Mouse (Mus musculus) CH12.LX (cell line): ENCODE measurements around the gene Pnpla3. TPM values are rescaled to one million over a fixed set of nuclear protein-coding genes. Genes with fewer than 3 reads are reported as not detected.
"Not testable (repeated sequence)": the region's sequence is repeated elsewhere in the genome, so short reads cannot be mapped to it uniquely, and the experiment has no call there.

Experiments
- DNase-seq: peaks from one replicate; pipeline ENCODE4 v3.0.0-alpha.2; 2013; ENCODE audit errors: extremely low read depth
- H3K27ac ChIP-seq: 2 replicates; pipeline ENCODE4 v1.5.1; 2012; ENCODE audit warnings: low read depth, mild to moderate bottlenecking, control low read depth, moderate library complexity; ENCODE audit not compliant: insufficient read depth
- H3K27me3 ChIP-seq: replicated peaks from 2 replicates; pipeline ENCODE3; 2012; ENCODE audit warnings: inconsistent platforms
- H3K36me3 ChIP-seq, 2 experiments: replicated peaks in 1 of 2; 2 replicates each; pipeline versions ENCODE3 to v1.6.1; 2012; ENCODE audit warnings: inconsistent platforms in 1 of 2, low read length in 1 of 2, mild to moderate bottlenecking in 1 of 2, mixed read lengths in 1 of 2, moderate library complexity in 1 of 2; ENCODE audit not compliant: control insufficient read depth in 1 of 2, insufficient read depth in 1 of 2
- H3K4me1 ChIP-seq, 2 experiments: 2 replicates each; pipeline ENCODE4 v1.6.1; 2012; ENCODE audit warnings: inconsistent platforms in 1 of 2, moderate library complexity in 1 of 2; ENCODE audit not compliant: insufficient read depth in 2 of 2, control insufficient read depth in 1 of 2
- H3K4me2 ChIP-seq: 2 replicates; pipeline ENCODE4 v1.6.1; 2012; ENCODE audit warnings: low read depth, mild to moderate bottlenecking, control low read depth; ENCODE audit not compliant: poor library complexity, insufficient read depth, severe bottlenecking
- H3K4me3 ChIP-seq, 3 experiments: fragments of 150-350 bp in 1 of 3; sonication (generic) in 1 of 3; replicated peaks in 1 of 3; 2 replicates each; pipeline versions ENCODE3 to v1.5.1; 2011 to 2012; ENCODE audit warnings: low read depth in 2 of 3, low read length in 2 of 3, mild to moderate bottlenecking in 2 of 3, moderate library complexity in 2 of 3, control low read depth in 1 of 3, improper control_type of control experiment in 1 of 3, inconsistent platforms in 1 of 3, mixed read lengths in 1 of 3; ENCODE audit not compliant: poor library complexity in 1 of 3
- H3K79me2 ChIP-seq: replicated peaks from 2 replicates; pipeline ENCODE4 v1.6.1; 2012; ENCODE audit warnings: mild to moderate bottlenecking, moderate library complexity; ENCODE audit not compliant: control insufficient read depth, poor library complexity, insufficient read depth, severe bottlenecking; ENCODE audit errors: extremely low read depth
- H3K9ac ChIP-seq: 2 replicates; pipeline ENCODE4 v1.6.1; 2012; ENCODE audit warnings: low read depth, mild to moderate bottlenecking, control low read depth, moderate library complexity; ENCODE audit not compliant: insufficient read depth
- H3K9me3 ChIP-seq: replicated peaks from 2 replicates; pipeline ENCODE3; 2012; ENCODE audit warnings: low read length, inconsistent platforms, mixed read lengths
- CHD2 ChIP-seq: IDR thresholded peaks from 2 replicates; pipeline ENCODE4 v1.6.1; 2011; ENCODE audit warnings: low read length, improper control_type of control experiment
- CTCF ChIP-seq, 2 experiments: IDR thresholded peaks in 1 of 2; conservative IDR thresholded peaks in 1 of 2; 2 replicates each; pipeline ENCODE4 v1.5.1; 2011 to 2012; ENCODE audit warnings: low read depth in 2 of 2, low read length in 2 of 2, improper control_type of control experiment in 1 of 2, inconsistent platforms in 1 of 2, mild to moderate bottlenecking in 1 of 2, moderate library complexity in 1 of 2
- ELF1 ChIP-seq: IDR thresholded peaks from 2 replicates; pipeline ENCODE4 v1.6.1; 2014; ENCODE audit warnings: low read depth, mild to moderate bottlenecking, inconsistent platforms, low read length, improper control_type of control experiment
- ETS1 ChIP-seq: conservative IDR thresholded peaks from 2 replicates; pipeline ENCODE4 v1.6.1; 2012; ENCODE audit warnings: low read depth, mild to moderate bottlenecking, inconsistent platforms, low read length, improper control_type of control experiment, moderate library complexity
- HCFC1 ChIP-seq: IDR thresholded peaks from 2 replicates; pipeline ENCODE4 v1.6.1; 2012; ENCODE audit warnings: low read depth, mild to moderate bottlenecking, inconsistent platforms, low read length, improper control_type of control experiment
- NELFE ChIP-seq: IDR thresholded peaks from 2 replicates; pipeline ENCODE4 v1.6.1; 2011; ENCODE audit warnings: low read depth, low read length, improper control_type of control experiment
- RAD21 ChIP-seq: IDR thresholded peaks from 2 replicates; pipeline ENCODE4 v1.6.1; 2011; ENCODE audit warnings: low read depth, mild to moderate bottlenecking, low read length, improper control_type of control experiment, moderate library complexity
- SIN3A ChIP-seq: IDR thresholded peaks from 2 replicates; pipeline ENCODE4 v1.6.1; 2012; ENCODE audit warnings: low read length, improper control_type of control experiment, inconsistent platforms
- TCF12 ChIP-seq: IDR thresholded peaks from 2 replicates; pipeline ENCODE4 v1.6.1; 2014; ENCODE audit warnings: low read depth, mild to moderate bottlenecking, inconsistent platforms, low read length, improper control_type of control experiment
- USF2 ChIP-seq: conservative IDR thresholded peaks from 2 replicates; pipeline ENCODE4 v1.6.1; 2011; ENCODE audit warnings: low read depth, low read length, improper control_type of control experiment
- ZKSCAN1 ChIP-seq: IDR thresholded peaks from 2 replicates; pipeline ENCODE4 v1.6.1; 2012; ENCODE audit warnings: low read depth, inconsistent platforms, low read length, improper control_type of control experiment, borderline replicate concordance
- dilution Hi-C: fragments of 300-500 bp; cut with MboI; formaldehyde crosslinking; loops from 2 replicates; pipeline ENCODE4 v1.14.3; 2020; ENCODE audit warnings: low sequenced_read_pairs; ENCODE audit not compliant: extremely low pct_unique_long_range_greater_than_20kb, extremely low pct_ligation_motif_present
- in situ Hi-C: fragments of 300-500 bp; cut with MboI; formaldehyde crosslinking; loops from 3 replicates; pipeline ENCODE4 v1.14.3; 2019; ENCODE audit warnings: low sequenced_read_pairs, low pct_ligation_motif_present, low pct_unique_long_range_greater_than_20kb, mixed read lengths
- polyA plus RNA-seq: library from polyadenylated mRNA; unstranded; fragments of >175 nt; gene quantifications from 2 replicates; pipeline ENCODE4 v1.2.1, GENCODE M21; 2012; ENCODE audit warnings: low read depth; ENCODE audit not compliant: insufficient read length
- total RNA-seq, 2 experiments: library from RNA; depleted of rRNA; stranded (reverse); fragments of 300-350 nt in 1 of 2; fragments of >200 nt in 1 of 2; gene quantifications; 2 replicates each; pipeline ENCODE4 v1.2.3; 2012 to 2014

Gene Pnpla3
- total and polyA plus RNA-seq, 3 experiments: 0.41 to 3.2 (median 2.2) TPM

- no peak overlapping the region for H3K4me2 ChIP-seq
- dilution Hi-C loops: no loop called here
- TF ChIP-seq NELFE (no peak), CTCF (conservative IDR thresholded peaks at IDR 0.05 in 1 of 2, IDR thresholded peaks at IDR 0.05 in 1 of 2; ENCODE audit: low read depth in 2 of 2, low read length in 2 of 2) (no peak), SIN3A (no peak), HCFC1 (no peak), ETS1 (no peak), ELF1 (no peak), USF2 (no peak)
- TF ChIP-seq, all 38 proteins: peak for 0
- Histone ChIP-seq H3K4me3 (no peak overlapping the region), H3K36me3 (no peaks in the 10 kb centered on the region), H3K9ac (no peak overlapping the region), H3K79me2 (no peaks in the 10 kb centered on the region), H3K9me3 (no peaks in the 10 kb centered on the region), H3K4me1 (no peaks in the 10 kb centered on the region), H3K27me3 (peaks cover 76% of the 10 kb centered on the region), H3K27ac (no peak overlapping the region)
- no peak for DNase-seq
- in situ Hi-C loops: no loop called here
Observed at GRCm38 (mm10) chr15:84140929-84141328, 26.7 kb upstream of the Pnpla3 start.

GRCm38 (mm10) chr15:84156158-84156557 is 11.5 kb upstream of the Pnpla3 start:
- no peaks in the 10 kb centered on the region for H3K36me3 ChIP-seq
- no peak for DNase-seq

GRCm38 (mm10) chr15:84157530-84157929 is 10.1 kb upstream of the Pnpla3 start:
- H3K4me2 ChIP-seq, H3K9ac ChIP-seq, H3K9me3 ChIP-seq, H3K79me2 ChIP-seq, H3K4me1 ChIP-seq, in situ Hi-C loops, H3K36me3 ChIP-seq, dilution Hi-C loops, DNase-seq, H3K4me3 ChIP-seq, H3K27ac ChIP-seq: not testable (repeated sequence)
- peaks cover 31% of the 10 kb centered on the region for H3K27me3 ChIP-seq

More at GRCm38 (mm10) chr15:84156158-84156557, 11.5 kb upstream of the Pnpla3 start:
- dilution Hi-C loops (no loop called here), in situ Hi-C loops (no loop called here)
- Histone ChIP-seq H3K4me1 (no peaks in the 10 kb centered on the region), H3K9ac (no peak overlapping the region), H3K4me2 (no peak overlapping the region), H3K27me3 (peaks cover 19% of the 10 kb centered on the region), H3K27ac (no peak overlapping the region), H3K9me3 (no peaks in the 10 kb centered on the region), H3K4me3 (no peak overlapping the region), H3K79me2 (no peaks in the 10 kb centered on the region)
- TF ChIP-seq ETS1: no peak
- no peak for TF ChIP-seq RAD21
- no peak for TF ChIP-seq ELF1
- TF ChIP-seq NELFE: no peak
- no peak for TF ChIP-seq TCF12
- TF ChIP-seq ZKSCAN1: no peak
- no peak for TF ChIP-seq CHD2
